Mouse (Mus musculus) right cerebral cortex, postnatal 25 days (tissue): ENCODE measurements around the gene Supt3.

Source experiments
- DNase-seq: peaks from one replicate; pipeline ENCODE4 v3.0.0; 2022

The Supt3 gene

GRCm38 (mm10) chr17:45136491-45136890 lies 359.5 kb downstream of the Supt3 start:
- DNase-seq: no peak

GRCm38 (mm10) chr17:45143043-45143442 lies 366.1 kb downstream of the Supt3 start:
- DNase-seq: no peak

- DNase-seq: no peak
These were observed 367.7 kb downstream of the Supt3 start for GRCm38 (mm10) chr17:45144656-45145055.

- no peak for DNase-seq
These were observed 374.5 kb downstream of the Supt3 start for GRCm38 (mm10) chr17:45151312-45151929.

GRCm38 (mm10) chr17:45153721-45154120 lies 376.8 kb downstream of the Supt3 start:
- DNase-seq: no peak

- DNase-seq: no peak
These were observed 381.3 kb downstream of the Supt3 start for GRCm38 (mm10) chr17:45158171-45158691.

- DNase-seq: no peak
These were observed 383.7 kb downstream of the Supt3 start for GRCm38 (mm10) chr17:45160651-45161050.

GRCm38 (mm10) chr17:45165741-45166140 lies 388.8 kb downstream of the Supt3 start:
- no peak for DNase-seq
